ENCODE assay signal across 8 mouse cellular contexts in the genomic region with DNA sequence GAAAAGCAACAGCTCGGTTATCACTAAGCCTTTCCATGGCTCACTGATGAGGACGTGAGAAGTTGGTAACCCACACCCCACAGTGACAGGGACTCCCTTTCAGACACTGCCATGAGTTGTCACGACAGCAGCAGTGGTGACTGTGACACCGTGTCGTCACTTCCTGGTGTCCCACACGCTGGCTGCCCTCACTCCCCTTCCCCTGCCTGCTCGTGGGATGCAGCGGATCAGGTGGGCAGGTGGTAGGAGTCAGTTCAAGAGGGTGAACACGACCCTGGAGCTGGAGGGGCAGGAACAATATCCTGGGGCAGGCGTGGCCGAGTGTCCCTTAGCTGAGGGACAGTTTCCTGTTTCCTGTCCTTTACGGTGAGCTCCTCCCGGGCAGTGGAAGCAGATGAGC.
DNase-seq lines count a peak whose midpoint lies in the region; ATAC-seq lines count a peak whose summit lies in the region.
"Had no signal": no experiment of that assay in that cellular context is flagged by ENCODE, and none has a peak within 500 bp of the region (broad histone marks: within the 10 kb centered on the region; RNA-seq: fewer than 3 reads in every experiment).

No protein-coding gene starts in this region.

- WGBS in kidney, embryonic 16.5 days: 24% methylated on average over 13 of the region's 13 CpGs
- WGBS in macrophage (ENCODE audit: missing documents): 34% methylated on average over 13 of the region's 13 CpGs

- no peak overlapping the region for H3K4me3 ChIP-seq in kidney, embryonic 16.5 days (ENCODE audit: low read length)
- H3K4me3 ChIP-seq in brown adipose tissue, adult 24 weeks (ENCODE audit: insufficient read depth, low read depth, low read length): peak overlapping the region; percentile 16; the same call in 1 of the 2 replicates
- peak overlapping the region; percentile 21 for H3K4me3 ChIP-seq in macrophage (ENCODE audit: inconsistent target)
- H3K4me3 ChIP-seq: hindbrain, embryonic 15.5 days had no signal

- no peaks in the 10 kb centered on the region for H3K9me3 ChIP-seq in kidney, embryonic 16.5 days (ENCODE audit: low read length)
- H3K9me3 ChIP-seq: hindbrain, embryonic 15.5 days had no signal

- ATAC-seq in kidney, embryonic 16.5 days (ENCODE audit: low FRiP score, low TSS enrichment): peak; percentile 21

- peaks cover 3% of the 10 kb centered on the region; the same call in 1 of the 2 replicates for H3K27me3 ChIP-seq in kidney, embryonic 16.5 days (ENCODE audit: insufficient read depth, low read length)

- no peak overlapping the region; the same call in 1 of the 2 replicates for H3K27ac ChIP-seq in kidney, embryonic 16.5 days (ENCODE audit: low read length)
- H3K27ac ChIP-seq in brown adipose tissue, adult 24 weeks (replicated peaks; ENCODE audit: low read depth, low read length): peak overlapping the region; percentile 49
- peak overlapping the region; percentile 95 for H3K27ac ChIP-seq in macrophage

- H3K79me2 ChIP-seq in macrophage (ENCODE audit: inconsistent target): peaks cover 15% of the 10 kb centered on the region

- H3K4me1 ChIP-seq in kidney, embryonic 16.5 days (ENCODE audit: insufficient read depth, low read length): peaks cover 39% of the 10 kb centered on the region
- peaks cover 20% of the 10 kb centered on the region for H3K4me1 ChIP-seq in brown adipose tissue, adult 24 weeks (ENCODE audit: control insufficient read depth, insufficient read depth, insufficient read length, low read length)

- no peak for DNase-seq in kidney, postnatal 10 days
- peak; percentile 49 for DNase-seq in CD4-positive helper T cell, adult 2 months (ENCODE audit: low read depth, low spot score)
- DNase-seq in adrenal gland, adult 2 months: no peak
- DNase-seq in urinary bladder, adult 2 months (ENCODE audit: low spot score): no peak

- H3K9ac ChIP-seq in kidney, embryonic 16.5 days (replicated peaks; ENCODE audit: low read length): no peak overlapping the region
- H3K9ac ChIP-seq: hindbrain, embryonic 15.5 days had no signal

- H3K4me2 ChIP-seq in kidney, embryonic 16.5 days (replicated peaks; ENCODE audit: low read depth, low read length): peak overlapping the region; percentile 14; the same call in 1 of the 2 replicates
- H3K4me2 ChIP-seq: hindbrain, embryonic 15.5 days had no signal

- no peaks in the 10 kb centered on the region for H3K36me3 ChIP-seq in kidney, embryonic 16.5 days (ENCODE audit: insufficient read depth, low read length)
- no peaks in the 10 kb centered on the region for H3K36me3 ChIP-seq in macrophage (ENCODE audit: inconsistent target)
- H3K36me3 ChIP-seq: hindbrain, embryonic 15.5 days had no signal
